Mouse (Mus musculus): ENCODE data around the gene Wdfy3.

DNA sequence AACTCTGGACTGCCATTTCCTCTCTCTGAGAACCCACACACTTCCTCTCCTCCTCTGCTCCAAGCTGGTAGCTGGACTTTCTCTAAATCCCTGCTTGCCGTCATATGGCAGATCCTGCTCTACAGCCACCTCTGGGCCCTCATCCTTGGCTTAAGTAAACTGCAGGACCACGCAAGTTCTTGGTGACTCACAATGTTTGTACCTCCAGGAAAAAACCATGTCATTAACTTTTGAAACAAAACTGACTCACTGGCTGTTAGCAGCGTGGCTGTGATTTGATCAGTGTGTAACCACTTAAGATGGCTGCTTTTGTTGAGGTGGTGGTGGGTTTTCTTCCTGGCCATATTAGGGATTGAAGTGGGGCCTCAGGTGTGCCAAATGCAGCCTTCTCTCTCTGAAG lies 285.4 kb downstream of the Wdfy3 start:
- TF ChIP-seq CTCF (IDR thresholded peaks at IDR 0.05; ENCODE audit: control insufficient read depth, insufficient read depth, low read length) (no peak), POLR2A (IDR thresholded peaks at IDR 0.05; ENCODE audit: borderline replicate concordance, control insufficient read depth, low read depth, low read length) (no peak)

All from bone marrow, adult 2 months (tissue).